Mouse (Mus musculus) thymus, adult 2 months (tissue): ENCODE data around the gene Limd1.

Experiments used
- CTCF ChIP-seq: fragments of 200-500 bp; IDR thresholded peaks from 2 replicates; pipeline ENCODE4 v1.5.1; 2012; ENCODE audit warnings: mild to moderate bottlenecking, control low read depth, low read length, moderate library complexity, borderline replicate concordance; ENCODE audit not compliant: control insufficient read depth, poor library complexity, insufficient read depth; ENCODE audit errors: extremely low read depth
- POLR2A ChIP-seq: fragments of 200-500 bp; IDR thresholded peaks from 2 replicates; pipeline ENCODE4 v1.6.1; 2012; ENCODE audit warnings: mild to moderate bottlenecking, low read length, control low read depth, moderate library complexity; ENCODE audit not compliant: control insufficient read depth, poor library complexity, insufficient read depth; ENCODE audit errors: extremely low read depth

- TF ChIP-seq POLR2A (no peak), CTCF (no peak)
Observed at GRCm38 (mm10) chr9:123489073-123489472, 10.6 kb downstream of the Limd1 start.
